Mouse (Mus musculus) adrenal gland, postnatal 14 days (tissue): Measurements from ENCODE around the gene Slc25a27. TPM values are rescaled to one million over a fixed set of nuclear protein-coding genes. Genes with fewer than 3 reads are reported as not detected.

ENCODE experiments used
- DNase-seq: peaks from one replicate; pipeline ENCODE4 v3.0.0; 2021; ENCODE audit warnings: mixed read lengths
- long read RNA-seq, 2 experiments: library from polyadenylated mRNA; stranded (forward); transcript quantifications; one replicate each; pipeline ENCODE4 v2.0.0; 2021
- total RNA-seq: library from RNA; stranded (reverse); gene quantifications from 2 replicates; pipeline ENCODE4 v1.2.3, GENCODE M21; 2021

The Slc25a27 gene
- 3.1 and 4.6 TPM in 2 replicates for total RNA-seq
- long read RNA-seq, experiment 1, result 0 reads
- long read RNA-seq, experiment 2, result 0 reads

DNA sequence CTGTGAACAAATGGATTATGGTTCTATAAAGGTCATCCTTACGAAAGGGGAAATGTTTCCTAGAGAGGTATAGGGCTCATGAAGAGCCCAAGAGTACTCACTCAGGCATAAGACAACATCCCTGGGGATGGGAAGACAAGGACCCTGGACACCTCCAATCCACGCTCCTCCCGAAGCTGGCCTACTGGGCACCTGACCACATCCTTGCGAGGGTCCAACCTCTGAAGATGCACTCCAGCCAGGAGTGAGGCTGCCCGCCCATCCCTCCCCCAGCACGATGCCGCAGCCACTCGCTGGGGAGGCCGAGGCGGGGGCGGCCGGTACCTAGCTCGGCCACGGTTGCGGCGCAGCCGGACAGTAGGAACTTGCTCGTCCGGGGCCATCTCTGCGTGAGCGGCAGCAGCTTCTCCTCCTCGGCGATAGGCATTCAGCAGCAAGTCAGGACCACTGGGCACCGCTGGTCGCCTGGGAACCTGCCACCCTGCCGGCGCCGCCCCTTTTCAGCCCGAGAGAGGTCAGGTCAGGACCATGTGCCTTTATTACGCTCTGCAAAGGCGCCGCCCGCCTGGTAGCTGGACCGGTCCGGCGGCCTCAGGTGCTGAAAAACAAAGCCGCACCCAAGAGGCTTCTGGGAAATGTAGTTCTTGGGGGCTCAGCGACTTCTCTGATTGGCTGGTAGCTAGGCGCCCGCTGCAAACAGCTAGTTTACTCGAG lies at the start of gene Slc25a27:
Gene Slc25a27 (minus strand): TSS at position 639 of the 714 bp plus-strand sequence.
- peak; percentile 91 for DNase-seq

DNA sequence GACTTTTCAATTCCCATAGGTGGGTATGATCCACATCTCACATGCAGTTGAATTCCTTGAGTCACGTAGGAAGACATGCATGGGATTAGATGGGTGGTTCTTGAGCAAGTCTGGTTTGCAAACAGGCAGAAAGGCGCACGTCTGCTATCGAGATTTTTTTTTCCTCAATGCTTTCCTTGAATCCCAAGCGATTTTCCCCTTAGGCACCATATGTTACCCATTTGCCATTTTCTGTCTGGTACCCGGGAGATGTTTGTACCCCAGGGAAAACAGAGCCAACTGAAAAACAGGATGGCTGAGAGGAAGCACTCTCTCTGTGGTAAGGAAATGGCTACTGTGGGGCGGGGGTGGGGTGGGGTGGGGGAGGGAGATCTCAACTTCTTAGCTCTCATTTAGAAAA lies 49.6 kb upstream of the Slc25a27 start:
- DNase-seq, result no peak

DNA sequence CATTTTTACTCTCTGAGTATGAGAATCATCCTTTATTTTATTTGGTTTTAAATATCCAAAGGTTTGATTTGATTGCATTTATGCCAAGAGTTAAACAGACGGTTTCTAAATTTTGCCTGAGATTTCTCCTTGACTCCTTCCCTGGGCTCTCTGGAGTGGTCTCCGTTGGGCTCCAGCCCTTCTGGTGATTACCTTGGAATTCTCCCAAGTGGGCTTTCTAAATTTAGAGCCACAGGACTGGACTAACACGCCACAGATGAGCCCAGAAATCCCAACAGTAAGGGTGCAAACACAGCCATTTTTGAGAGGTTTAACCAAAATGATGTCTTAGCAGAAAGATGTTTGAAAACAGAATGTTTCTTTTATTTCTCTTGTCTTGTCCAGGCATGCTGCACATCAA lies 47.2 kb upstream of the Slc25a27 start:
- no peak for DNase-seq

DNA sequence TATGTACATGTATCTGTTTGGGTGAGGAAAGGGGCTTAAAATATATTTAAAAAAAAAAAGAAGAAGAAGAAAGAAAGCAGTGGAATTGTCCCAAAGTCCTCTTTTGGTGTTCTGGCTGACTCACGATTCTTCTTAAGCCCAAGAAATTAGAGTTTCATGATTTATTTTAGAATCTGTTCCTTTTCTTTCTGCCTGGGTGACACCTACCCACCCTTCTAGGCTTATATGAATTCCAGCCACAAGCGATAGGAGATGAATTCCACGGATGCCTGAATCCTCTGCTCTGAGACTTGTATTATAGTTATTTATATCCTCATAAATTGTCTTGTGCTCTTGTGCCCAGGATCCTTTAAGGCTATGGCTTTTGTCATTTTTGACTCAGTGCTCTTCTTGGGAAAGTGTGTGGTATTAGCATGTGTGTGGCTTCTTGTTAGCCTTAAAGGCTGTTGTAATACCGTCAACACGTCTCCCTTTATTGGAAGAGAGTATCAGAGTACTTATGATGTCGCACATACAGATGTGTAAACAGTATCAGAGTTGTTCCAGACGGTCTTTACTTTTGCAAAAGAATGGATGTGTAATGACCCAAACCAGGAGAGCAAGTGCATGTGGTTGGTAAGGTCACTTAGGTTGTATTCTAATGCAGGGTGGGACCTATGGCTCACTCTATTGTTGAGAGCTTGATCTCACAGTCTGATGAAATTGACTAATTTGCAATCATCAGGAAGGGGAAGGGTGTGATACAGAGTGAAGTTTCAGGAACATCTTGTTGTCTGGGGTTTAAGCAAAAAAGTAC lies 44.7 kb upstream of the Slc25a27 start:
- DNase-seq, result no peak

DNA sequence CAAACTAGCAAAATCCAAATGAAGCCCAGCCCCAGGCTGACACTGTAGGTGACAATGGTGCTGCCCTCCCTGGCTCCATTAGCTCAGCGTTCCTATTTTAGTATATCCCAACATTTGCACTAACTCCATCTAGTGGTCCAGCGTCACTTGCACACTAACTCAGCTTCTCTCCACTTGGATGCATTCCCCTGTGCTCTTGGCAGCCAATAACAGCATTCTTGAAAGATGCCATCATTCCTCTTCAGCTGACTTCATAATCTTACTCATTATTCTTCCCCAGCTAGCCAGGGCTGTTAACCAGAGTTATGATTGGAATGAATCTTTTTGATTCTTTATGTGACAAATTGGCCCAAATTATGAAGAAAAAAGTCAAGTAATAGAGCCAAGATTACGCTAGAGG lies 40.2 kb upstream of the Slc25a27 start:
- no peak for DNase-seq

DNA sequence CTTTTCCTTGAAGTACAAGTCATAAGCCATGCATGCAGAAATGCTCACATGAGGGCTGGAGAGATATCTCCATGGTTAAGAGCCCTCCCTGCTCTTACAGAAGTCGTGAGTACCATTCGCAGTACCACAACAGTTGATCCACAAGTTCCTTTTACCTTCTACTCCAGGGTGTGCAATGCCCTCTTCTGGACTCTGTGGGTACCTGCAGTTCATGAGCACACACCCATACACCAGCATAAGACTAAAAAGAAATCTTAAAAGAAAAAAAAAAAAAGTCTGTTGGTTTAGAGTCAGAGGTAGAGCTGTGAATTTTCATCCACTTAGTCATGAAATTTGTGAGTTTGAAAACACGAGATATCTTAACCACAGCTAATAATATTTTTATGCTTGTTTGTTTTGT lies 39.7 kb upstream of the Slc25a27 start:
- no peak for DNase-seq

DNA sequence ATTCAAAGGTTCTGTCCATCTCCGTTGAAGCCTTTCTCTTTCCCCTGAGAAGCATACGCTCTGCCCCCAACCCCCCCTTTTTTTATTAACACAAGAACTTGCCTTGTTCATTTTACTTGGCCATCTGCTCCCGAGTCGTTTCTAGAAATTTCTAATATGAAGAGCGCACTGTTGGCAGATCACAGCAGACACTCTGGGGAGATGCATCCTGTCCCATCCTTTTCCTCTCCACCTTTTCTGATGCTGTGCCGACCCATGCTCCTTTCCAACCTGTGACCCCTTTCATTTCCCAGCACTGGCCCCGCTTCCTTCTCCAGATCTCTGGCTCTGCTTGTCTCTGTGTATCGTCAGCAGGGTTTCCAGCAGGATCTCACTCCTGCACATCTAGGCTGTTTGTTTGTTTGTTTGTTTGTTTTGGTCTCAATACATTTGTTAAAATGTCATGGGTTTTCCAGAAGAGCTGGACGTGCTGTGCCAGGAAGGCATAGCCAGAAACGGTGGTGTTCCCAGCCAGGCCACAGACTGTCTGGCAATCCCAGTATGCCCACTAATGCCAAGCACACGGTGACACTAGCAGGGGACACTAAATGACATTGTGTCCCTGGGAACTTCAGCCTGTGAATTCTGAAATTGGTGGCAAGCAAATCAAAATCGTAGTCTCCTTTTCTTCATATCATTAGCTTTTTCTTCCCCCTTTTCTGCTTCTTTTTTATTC lies 37.4 kb upstream of the Slc25a27 start:
- DNase-seq, result no peak

DNA sequence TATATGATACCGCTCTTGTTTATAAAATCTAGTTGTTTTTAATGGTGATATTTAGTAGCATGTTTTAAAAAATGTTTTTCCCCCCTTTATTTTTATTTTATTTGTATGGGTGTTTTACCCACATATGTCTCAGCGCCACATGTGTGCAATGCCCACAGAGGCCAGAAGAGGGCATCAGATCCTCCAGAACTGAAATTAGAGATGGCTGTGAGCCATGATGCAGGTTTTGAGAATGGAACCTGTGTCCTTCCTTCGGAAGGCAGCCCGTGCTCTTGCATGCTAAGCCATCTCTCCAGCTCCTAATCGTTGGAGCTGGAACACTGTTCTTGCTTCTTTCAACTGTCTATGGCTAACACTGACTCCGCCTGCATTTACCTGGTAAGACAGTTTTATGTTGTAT lies 34.0 kb upstream of the Slc25a27 start:
- peak; percentile 67 for DNase-seq

DNA sequence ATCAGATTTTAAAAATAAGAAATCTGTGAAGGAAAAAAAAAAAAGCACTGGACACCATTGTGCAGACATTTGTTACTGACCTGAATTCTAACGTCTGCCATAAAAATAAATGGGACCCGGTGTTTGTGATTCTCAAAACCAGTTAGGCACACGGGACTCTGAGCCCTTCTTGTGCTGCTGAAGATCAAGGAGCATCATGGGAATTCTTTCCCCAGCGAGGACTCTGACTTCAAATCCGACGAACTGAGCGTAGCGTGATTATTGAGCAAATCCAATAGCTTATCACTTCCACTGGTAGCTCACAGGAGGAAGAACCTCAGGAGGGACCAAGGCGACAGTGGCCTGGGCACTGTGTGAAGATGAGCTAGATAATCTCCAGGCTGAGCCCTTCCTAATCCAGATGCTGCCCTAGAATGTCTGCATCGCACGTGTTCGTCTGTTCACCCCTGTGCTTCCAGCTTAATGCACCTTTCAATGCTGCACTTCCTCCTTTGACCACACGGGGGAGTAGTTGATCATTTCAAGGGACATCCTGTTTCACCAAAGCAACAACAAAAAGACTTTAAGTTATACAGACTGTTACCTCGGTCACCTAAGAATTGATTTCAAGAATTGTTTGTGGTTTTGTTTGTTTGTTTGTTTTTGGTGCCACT lies 32.1 kb upstream of the Slc25a27 start:
- peak; percentile 82 for DNase-seq

DNA sequence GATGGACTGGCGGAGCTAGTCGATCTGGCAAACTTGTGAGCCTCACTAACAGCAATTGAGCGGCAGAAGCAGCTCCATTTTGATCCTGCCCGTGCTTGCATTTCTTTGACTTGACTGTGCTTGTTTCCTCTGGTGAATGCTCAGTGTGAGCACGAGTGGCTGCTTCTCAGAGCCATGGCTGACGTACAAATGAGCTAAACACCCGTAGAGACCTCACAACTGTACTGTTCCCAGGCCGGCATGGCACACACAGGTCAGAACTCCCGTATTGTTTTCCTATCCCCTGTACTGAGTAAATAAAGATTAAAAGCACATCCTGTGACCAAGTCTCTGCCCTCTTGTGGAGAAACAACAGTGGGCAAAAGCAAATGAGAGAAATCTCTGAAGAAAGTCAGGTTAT lies 22.6 kb upstream of the Slc25a27 start:
- DNase-seq, result no peak

DNA sequence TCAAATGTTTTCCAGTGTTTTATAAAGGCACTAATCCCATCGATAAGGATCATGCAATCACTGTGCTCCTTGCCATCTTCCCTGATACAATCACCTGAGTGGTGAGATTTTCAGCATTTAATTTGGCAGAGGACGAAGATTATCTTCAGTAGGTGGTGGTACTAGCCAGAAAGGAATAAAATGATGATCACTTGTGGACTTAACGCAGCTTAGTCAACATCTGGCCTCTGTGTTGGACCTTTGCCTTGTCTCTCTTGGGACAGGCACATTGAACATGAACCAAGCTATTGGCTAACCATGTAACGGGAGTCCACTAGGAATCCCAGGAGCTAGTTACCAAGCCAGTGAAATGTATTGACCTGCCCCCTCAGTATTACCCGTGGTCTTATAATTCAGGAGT lies 17.6 kb upstream of the Slc25a27 start:
- DNase-seq, result no peak

DNA sequence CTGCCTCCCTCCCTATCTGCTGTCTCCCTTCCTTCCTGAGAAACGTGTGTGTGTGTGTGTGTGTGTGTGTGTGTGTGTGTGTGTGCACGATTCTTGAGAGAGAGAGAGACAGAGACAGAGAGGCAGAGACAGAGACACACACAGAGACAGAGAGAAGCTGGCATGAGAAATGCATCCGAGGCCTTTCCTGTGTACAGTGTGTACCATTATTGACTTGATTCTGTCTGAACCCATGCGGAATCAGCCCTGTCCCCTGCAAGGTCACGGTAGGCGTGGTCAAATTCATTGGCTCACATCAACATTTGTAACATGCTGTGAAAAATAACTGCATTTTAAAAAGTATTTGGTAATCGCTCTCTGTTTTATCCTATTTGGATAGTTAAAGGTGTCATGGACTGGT lies 17.1 kb upstream of the Slc25a27 start:
- no peak for DNase-seq

DNA sequence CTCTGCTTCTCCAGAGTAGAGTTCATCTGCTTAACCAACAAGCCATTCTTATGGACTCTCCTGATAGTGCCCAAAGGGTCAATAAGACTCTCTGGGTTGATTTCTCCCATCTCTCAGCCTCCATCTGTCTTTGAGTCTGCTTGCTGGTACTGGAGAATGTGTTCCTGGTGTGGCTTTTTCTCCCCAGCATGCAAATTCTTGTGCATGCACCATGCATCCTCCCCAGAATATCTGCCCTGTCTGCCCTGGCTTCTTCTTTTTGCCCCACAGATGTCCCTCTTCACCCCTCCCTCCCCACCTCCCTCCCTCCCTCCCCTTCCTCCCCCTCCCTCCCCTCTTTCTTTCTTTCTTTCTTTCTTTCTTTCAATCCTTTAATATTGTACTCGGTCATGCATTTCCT lies 10.3 kb upstream of the Slc25a27 start:
- DNase-seq, result no peak

DNA sequence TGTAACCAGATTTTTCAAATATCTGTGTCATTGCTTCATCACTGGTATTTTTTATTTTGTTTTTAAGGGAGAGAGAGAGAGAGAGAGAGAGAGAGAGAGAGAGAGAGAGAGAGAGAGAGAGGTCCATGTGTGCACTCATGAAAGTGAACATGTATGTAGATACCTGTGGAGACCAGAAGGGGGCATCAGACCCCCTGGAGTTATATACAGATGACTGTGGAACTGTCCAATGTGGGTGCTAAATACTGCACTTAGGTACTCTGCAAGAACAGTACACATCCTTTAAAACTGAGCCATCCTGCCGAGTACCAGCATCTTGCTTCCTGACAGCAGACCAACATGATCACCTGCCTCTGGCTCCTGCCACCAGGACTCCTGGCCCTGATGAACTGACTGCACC lies 9.2 kb upstream of the Slc25a27 start:
- no peak for DNase-seq

DNA sequence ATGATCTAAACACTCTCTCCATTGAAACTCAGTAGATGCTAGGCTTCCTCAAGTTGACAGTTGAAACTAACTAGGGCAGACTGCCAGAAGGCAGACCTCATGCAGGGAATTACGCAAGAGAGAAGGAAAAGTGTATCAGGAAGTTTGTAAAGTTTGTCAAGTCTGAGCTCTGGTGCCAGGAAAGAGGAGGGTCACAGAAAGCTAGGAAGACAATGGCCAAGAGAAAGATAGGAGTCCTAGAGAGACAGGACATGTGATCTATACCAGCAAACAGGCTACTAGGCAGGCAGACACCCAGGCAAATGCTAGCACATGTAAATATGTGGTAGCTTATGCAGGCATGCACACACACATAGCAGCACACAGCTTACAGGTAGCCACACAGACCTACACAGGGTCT lies 8.2 kb upstream of the Slc25a27 start:
- peak; percentile 14 for DNase-seq

DNA sequence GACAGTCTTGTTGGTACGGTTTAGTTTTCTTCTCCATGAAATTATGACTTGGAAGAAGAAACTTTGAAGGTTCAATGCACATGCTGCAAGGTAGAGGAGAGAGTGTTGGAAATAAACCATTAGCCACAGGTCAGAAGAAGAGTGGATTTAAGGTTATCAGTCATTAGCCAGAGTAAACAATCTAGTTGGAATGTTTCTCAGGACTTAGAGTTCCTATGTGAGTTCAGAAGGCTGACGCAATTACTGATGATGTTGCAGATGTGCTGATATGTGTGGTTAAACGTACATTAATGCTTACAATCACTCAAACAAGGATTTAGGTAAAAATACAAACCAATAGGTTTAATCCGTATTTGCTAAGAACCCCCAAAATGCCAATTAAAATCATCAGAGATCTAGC lies 4.9 kb upstream of the Slc25a27 start:
- DNase-seq, result no peak

DNA sequence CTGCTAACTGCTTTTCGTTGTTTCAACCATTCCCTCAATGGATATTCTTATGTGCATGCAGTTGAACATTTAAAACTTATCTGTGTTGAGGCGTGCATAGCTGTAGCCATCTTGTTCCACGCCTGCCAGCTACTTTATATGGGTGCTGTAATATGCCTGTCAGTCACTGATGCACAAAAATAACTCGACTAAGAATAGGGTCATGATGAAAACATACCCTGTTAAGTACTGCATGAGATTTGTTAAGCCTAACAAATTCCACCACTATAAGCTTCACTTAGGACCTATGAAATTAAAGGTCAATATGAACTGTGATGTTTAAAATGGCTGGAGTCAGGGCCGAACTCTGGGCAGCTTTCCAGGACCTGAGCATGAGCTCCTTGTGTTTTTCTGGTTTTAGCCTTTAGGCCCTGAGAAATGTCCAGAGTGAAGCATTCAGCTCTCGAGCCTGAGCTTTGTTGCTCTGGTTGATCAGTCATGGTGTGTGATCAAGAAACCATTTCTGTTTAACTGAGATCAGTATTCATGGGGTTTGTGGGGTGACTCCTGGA lies 2.2 kb upstream of the Slc25a27 start:
- peak; percentile 18 for DNase-seq

DNA sequence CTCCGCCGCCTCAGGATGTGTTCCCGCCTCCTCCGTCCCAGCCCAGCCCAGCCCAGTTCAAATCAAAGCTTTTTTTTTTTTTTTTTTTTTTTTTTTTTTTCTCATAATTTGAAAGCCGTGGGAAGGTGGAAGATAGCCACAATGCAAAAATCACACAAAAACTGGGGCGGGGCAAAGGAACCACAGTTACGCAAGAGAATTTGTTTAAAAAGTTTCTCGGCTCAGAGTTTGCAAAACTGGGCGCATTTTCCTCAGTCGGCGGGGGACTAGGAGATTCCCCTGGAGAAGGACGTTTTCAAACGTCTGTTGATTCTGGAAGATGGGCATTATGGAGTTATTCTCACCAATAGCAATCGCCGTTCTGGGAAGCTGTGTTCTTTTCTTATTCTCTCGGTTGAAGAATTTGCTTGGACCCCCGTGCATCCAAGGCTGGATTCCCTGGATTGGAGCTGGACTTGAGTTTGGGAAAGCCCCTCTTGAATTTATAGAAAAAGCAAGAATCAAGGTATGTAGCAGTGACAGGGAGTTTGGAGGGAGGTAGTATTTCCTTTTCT lies 353 bp upstream of the Slc25a27 start, which contains the start of gene Cyp39a1:
Gene Cyp39a1 (plus strand): TSS at position 136 of the 554 bp plus-strand sequence.
- no peak for DNase-seq

DNA sequence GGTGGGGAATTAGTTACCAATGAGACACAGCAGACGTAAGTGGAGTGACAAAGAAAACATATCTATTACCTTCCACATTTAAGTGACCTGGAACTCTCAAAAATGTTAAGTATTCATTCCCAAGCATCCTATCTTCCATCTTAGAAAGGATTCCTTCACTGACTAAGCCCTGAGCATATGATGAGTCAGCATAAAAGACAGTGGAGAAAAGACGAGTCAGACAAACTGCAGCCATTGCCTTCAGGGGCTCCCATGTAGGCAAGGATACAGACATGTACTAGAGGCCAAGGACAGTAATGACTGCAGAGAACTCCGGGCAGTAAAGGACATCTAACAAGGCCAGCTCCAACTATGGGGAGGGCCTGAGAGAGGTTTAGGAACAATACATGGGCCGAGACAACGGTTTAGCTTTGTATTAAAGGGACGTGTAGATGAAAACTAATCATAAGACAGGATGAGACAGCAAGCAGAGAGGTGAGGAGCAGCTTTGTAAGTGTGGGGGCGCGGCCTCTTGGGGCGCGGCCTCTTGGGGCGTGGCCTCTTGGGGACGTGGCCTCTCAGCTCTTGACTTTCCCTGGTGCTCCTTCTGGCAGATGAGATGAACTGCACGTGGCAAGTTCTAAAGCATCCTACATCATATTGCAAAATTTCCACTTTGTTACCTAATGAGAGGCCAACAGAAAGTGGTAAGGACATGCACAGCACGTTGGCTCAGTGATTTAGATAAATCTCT lies 15.5 kb downstream of the Slc25a27 start:
- peak; percentile 10 for DNase-seq

DNA sequence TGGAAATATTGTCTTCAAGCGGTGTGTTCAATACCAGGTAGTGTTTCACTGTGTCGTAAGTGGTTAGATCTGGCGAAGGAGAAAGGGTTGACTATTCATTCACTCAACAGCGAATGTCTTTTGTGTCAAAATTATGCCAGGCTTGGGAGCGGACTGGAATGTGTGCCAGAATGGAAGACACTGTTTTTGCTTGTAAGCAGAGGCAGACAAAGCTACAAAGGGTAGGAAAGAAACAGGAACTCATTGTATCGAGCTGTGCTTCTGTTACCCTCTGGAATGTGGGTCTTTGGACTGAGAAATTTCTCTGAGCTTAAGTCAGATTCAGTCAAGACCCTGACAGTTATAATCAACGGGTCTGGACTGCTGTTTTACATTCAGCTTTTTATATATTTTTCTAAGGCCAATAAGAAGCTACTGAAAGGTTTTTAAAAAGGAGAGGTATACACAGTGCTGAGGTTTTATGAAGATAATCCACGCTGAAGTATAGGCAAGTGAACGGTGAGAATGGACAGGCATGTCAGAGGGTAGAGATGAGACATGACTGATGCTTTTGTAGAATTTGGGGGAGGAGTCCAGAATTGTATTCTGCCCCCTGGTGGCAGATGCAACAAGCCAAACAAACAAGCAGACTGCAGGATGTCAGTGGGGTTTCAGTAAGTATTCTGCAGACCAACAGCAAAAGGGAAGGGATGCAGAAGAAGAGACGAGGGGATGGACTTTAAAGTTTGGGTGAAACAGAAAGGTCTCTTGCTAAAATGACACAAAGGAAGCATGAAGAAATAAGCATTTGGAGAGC lies 17.2 kb downstream of the Slc25a27 start:
- peak; percentile 10 for DNase-seq
